Mouse (Mus musculus) cerebellum, postnatal 25 days (tissue): ENCODE measurements around the gene Zfr2.
A peak's percentile ranks its signal among the peaks of the same experiment; 100 is the strongest.

ENCODE experiments used
- DNase-seq, 2 experiments: peaks; one replicate each; pipeline ENCODE4 v3.0.0; 2021; ENCODE audit warnings: mixed read lengths in 2 of 2

Zfr2 gene

DNA sequence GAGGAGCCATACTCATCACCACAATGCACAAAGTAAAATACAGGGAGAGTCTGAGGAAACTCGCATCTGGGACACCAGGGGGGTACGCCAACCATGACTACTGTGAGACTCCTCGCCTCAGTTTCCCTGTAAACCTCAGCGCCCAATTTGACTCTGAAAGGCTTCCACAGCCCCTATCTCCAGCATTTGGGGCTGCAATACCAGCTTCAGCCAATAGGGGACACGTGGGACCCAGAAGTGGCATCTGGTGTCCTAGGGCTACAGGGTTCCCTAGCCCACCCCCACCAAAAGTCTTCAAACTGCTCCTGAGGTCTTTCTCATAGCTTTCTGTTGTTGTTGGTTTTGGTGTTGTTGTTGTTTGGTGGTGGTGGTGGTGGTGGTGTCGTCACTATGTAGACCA is 55.6 kb downstream of the Zfr2 start:
- DNase-seq = peak; percentile 60 to 80

- peak; percentile 75 to 80 for DNase-seq
These were observed 56.3 kb downstream of the Zfr2 start for GRCm38 (mm10) chr10:81289278-81289677.

GRCm38 (mm10) chr10:81289811-81290210 is 56.9 kb downstream of the Zfr2 start:
- no peak for DNase-seq

GRCm38 (mm10) chr10:81290698-81291460 is 57.9 kb downstream of the Zfr2 start:
- no peak for DNase-seq

DNA sequence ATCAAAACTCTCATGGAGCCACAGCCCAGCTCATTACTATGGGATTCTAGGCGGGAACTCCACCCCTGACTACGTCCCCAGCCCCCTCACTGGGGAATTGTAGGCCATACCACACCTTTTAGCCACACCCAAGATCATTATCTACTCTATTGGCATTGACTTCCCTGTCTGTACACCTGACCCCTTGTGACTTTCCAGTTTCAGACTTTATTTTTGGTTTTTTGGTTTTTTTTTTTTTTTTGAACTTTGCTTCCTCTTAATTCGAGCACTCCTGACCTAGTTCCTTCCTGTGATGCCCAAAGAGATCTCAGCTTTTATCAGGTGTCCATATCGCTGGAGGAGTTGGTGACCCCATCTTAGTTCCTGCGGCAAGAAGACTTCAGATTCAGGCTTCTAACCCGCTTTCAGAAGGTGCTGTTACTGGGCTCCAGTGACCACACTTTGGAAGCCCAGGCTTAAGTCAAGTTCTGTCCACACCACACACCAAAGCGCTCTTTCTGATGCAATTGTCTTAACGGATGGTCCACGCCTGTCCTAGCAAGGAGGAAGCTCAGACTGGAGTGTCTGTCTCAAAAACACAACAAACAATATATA is 58.7 kb downstream of the Zfr2 start, which contains the start of gene Tjp3:
Tjp3 (minus strand) TSS at position 71 of the 594 bp plus-strand sequence.
- DNase-seq = no peak

- peak; percentile 99 for DNase-seq
These were observed 59.8 kb downstream of the Zfr2 start, which contains the start of gene Pip5k1c for GRCm38 (mm10) chr10:81292554-81293333. Gene Pip5k1c (plus strand): TSS chr10:81292963.

DNA sequence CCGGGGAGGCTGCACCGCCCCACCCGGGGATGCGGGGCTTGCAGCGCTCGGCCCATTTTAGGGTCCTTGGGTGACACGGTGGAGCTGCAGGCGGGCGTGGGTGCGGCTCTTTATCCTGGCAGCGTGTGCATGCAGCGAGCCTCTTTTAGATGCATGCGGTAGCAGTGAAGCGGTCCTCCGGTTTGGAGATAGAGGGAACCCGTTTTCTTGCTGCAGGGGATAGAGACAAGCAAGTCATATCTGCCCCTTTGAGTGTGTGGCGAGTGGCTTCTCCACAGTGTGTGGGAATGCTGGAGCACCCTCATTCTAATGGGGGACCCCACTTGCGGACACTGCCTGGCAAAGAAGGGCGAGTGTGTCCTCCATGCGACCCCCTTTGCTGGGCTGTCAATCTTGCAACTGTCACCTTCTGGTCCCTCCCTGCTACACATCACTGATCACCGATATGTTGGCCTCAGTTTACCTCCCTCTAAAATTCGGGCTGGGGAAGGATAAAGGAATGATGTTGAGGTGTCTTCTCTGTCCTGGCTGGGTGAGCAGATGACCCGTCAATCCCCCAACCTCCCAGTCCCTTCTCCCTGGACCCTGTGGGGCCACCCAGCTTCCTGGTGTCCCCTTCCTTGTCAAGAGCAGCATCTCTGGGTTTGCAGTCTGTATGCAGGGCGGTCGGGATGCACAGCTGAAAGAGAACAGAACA is 60.5 kb downstream of the Zfr2 start:
- peak; percentile 29 to 48 for DNase-seq

- peak; percentile 90 to 91 for DNase-seq
These were observed 61.5 kb downstream of the Zfr2 start for GRCm38 (mm10) chr10:81294442-81294841.

DNA sequence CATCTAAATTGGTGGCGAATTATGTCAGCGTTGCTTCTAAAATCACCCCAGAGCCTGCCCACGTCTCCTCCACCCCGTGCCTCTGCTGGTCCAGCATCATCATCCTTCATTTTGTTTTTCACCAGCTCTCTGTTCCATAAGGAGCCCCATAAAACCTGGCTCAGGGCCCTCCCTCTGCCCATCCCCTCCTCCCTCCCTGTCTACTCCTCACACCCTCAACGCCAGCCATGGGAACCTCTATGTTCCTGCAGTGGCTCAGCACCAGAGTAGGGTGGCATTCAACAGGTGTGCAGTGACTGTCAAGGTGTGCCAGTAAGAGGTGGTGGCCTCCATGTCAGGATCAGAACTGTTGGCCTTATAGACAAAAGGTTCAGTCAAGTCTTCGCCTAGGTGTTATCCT is 62.2 kb downstream of the Zfr2 start:
- peak; percentile 50 to 65 for DNase-seq

DNA sequence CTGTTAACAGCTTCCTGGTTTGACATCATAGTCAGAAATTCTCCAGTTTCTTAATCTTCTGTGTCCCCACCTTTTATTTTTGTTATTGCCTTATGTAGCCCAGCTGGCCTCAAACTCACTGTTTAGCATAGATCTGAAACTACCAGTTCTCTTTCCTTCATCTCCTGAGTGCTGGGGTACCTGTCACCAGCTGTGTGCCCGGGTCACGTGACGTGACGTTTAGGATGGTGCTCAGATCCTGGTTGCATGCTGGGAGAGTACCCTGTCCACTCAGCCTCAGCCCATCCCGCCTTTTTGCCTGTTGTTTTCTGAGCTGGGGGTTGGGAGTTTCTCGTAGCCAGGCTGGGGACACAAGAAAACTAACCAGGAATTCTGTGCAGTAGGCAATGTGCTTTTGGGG is 64.3 kb downstream of the Zfr2 start:
- DNase-seq = no peak

- DNase-seq = no peak
These were observed 64.9 kb downstream of the Zfr2 start for GRCm38 (mm10) chr10:81297845-81298244.

DNA sequence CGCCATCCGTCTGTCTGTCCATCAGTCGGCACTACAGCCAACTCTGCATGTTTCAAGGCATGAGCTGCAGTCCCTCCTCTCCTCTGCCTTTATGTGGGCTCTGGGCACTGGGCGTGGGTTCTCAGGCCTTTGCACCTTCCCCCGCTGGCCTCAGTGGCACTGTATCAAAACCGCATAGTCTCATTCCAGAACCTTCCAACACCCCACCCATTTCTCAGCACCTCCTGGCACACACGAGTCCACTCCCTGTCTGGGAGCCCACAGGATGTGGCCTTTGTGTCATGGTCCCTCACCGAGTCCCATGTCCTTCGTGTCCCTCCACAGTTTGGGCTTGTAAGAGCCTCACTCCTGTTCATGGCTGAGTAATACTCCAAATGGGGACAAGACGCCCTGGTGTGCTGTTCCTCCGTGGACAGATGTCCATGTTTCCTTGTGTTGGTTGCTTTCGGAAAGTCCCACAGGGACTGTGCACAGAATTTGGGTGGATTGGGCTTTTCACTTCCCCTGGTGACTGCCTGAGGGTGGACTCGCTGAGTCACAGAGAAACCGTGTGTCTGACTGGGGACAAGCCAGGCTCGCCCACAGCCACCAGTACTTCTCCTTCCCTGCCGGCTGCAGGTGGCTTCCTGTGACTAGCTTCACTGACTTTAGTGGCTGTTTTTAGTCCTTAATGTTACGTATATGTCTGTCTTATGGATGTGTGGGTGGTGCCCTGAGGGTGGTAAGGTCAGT is 65.6 kb downstream of the Zfr2 start:
- peak in 1 of 2 experiments; percentile 32 for DNase-seq

DNA sequence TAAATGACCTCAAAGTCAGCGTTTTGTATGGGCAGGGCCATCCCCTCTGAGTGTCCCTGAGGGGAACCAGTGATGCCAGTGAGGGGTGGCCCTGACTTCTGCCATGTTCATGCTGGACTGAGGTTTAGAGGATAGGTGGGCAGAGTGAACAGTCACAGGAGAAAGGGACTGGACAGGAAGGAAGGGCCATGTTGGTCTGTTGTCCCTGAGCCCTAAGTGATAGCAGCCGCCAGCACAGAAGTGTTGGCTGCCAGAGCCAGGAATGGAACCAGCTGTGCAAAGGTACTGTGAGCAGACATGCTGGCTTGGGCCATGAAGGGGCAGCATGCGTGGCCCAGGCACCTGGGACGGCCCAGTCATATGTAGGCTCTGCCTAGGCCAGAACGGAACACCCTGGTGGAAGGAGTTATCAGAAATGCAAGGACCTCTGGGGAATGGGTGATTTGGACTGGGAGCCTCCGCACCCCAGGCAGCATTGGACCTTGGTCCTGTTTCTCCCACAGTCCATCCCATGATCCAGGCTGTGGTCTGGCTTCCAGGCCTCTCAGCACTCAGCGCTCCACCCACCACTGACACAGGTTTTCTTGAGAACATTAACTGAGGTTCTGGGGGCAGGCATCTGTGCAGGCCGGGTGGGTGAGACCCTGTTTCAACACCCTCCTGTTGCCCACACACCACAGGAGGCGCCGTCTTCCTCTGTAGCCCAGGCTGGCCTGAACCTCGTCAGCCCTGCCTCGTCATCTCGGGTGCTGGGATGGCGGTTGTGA is 66.8 kb downstream of the Zfr2 start:
- DNase-seq = peak; percentile 39 to 48

GRCm38 (mm10) chr10:81300352-81300907 is 67.5 kb downstream of the Zfr2 start:
- DNase-seq = peak in 1 of 2 experiments; percentile 42

DNA sequence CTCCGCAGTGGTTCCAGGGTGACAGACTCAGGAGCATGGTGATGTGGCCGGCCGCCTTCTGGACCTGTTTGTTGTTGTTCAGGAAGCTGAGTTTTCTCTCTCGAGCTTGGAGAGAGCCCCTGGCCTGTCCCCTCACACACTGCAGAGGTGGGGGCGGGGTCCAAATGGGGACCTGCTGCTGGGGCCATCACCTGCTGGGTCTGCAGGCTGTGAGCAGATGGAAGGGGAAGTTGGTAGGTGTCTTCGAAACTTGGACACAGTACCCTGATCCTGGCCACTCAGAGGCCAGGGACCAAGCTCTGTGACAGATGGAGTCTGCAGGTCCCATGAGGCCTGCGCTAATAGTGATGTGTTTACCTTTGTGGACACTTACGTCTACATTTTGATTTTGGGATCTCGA is 68.4 kb downstream of the Zfr2 start:
- DNase-seq = peak; percentile 85 to 87
